Mouse (Mus musculus): ENCODE measurements around the gene Zfp13.
"Not testable (repeated sequence)": the region's sequence is repeated elsewhere in the genome, so short reads cannot be mapped to it uniquely, and the experiment has no call there.

Gene Zfp13

GRCm38 (mm10) chr17:23598582-23599552, at the start of gene Zfp13:
Gene Zfp13 (minus strand): TSS chr17:23599487.
- peak; percentile 93 for DNase-seq

- no peak for DNase-seq
These were observed 46.6 kb upstream of the Zfp13 start for GRCm38 (mm10) chr17:23645894-23646293.

GRCm38 (mm10) chr17:23644613-23645495, 45.6 kb upstream of the Zfp13 start, which contains the start of gene Mmp25:
Gene Mmp25 (minus strand): TSS chr17:23645277.
- DNase-seq, result no peak

GRCm38 (mm10) chr17:23631241-23631640, 32.0 kb upstream of the Zfp13 start:
- DNase-seq, result no peak

- DNase-seq, result peak; percentile 69
These were observed 31.1 kb upstream of the Zfp13 start for GRCm38 (mm10) chr17:23630195-23631020.

- no peak for DNase-seq
These were observed 28.5 kb upstream of the Zfp13 start for GRCm38 (mm10) chr17:23627813-23628212.

- DNase-seq, result no peak
These were observed 21.1 kb upstream of the Zfp13 start for GRCm38 (mm10) chr17:23620351-23620750.

GRCm38 (mm10) chr17:23617087-23617486, 17.8 kb upstream of the Zfp13 start:
- DNase-seq, result no peak

GRCm38 (mm10) chr17:23610361-23610800, 11.1 kb upstream of the Zfp13 start:
- DNase-seq, result peak; percentile 60

GRCm38 (mm10) chr17:23609612-23610011, 10.3 kb upstream of the Zfp13 start:
- no peak for DNase-seq

GRCm38 (mm10) chr17:23605220-23605619, 5.9 kb upstream of the Zfp13 start:
- no peak for DNase-seq

- no peak for DNase-seq
These were observed 5.1 kb upstream of the Zfp13 start for GRCm38 (mm10) chr17:23604394-23604793.

- DNase-seq, result peak; percentile 36
These were observed 4.3 kb upstream of the Zfp13 start for GRCm38 (mm10) chr17:23603542-23603941.

GRCm38 (mm10) chr17:23603077-23603476, 3.8 kb upstream of the Zfp13 start:
- DNase-seq, result no peak

- DNase-seq, result no peak
These were observed 2.7 kb upstream of the Zfp13 start for GRCm38 (mm10) chr17:23601836-23602585.

- no peak for DNase-seq
These were observed 1.6 kb upstream of the Zfp13 start, which contains the start of gene Zscan10 for GRCm38 (mm10) chr17:23600641-23601622. Gene Zscan10 (plus strand): TSS chr17:23600856.

- no peak for DNase-seq
These were observed 347 bp upstream of the Zfp13 start for GRCm38 (mm10) chr17:23599605-23600063.

GRCm38 (mm10) chr17:23595139-23595538, 4.1 kb downstream of the Zfp13 start:
- DNase-seq, result not testable (repeated sequence)

GRCm38 (mm10) chr17:23592926-23593300, 6.4 kb downstream of the Zfp13 start:
- DNase-seq, result no peak
